Mouse (Mus musculus): Measurements from ENCODE around the gene Abcc5.

GRCm38 (mm10) chr16:20395216-20395907, 30.8 kb downstream of the Abcc5 start:
- TF ChIP-seq GATA1 (IDR thresholded peaks at IDR 0.05; ENCODE audit: borderline replicate concordance, low read length), result no peak
- no peak for TF ChIP-seq FLI1 (IDR thresholded peaks at IDR 0.05; ENCODE audit: low read length)
